Mouse (Mus musculus) E14TG2a.4 (cell line): Measurements from ENCODE around the gene Gm20696.

Experiments
- CTCF ChIP-seq: conservative IDR thresholded peaks from 2 replicates; pipeline ENCODE4 v1.5.1; 2014; ENCODE audit warnings: low read length
- NANOG ChIP-seq: IDR thresholded peaks from 2 replicates; pipeline ENCODE4 v1.6.1; 2014; ENCODE audit warnings: borderline replicate concordance, low read length, mixed read lengths
- POU5F1 ChIP-seq: IDR thresholded peaks from 2 replicates; pipeline ENCODE4 v1.6.1; 2014; ENCODE audit warnings: low read length, borderline replicate concordance

DNA sequence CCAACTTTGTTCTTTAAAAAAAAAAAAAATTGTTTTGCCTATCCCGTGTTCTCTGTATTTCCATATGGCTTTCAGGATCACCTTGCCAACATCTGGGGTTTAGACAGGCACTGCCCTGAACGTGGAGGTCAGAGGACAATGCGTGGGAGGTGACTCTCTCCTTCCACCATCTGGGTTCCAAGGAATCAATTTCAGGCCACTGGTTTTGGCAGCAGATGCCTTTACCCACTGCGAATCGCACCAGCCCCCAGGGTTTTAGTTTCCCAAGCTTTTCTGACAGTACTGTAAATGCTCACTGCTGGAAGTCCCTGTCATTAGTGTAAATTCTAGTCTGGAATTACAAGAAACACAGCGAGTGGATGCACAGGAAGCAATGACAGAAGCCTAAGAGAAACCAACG is 185.0 kb downstream of the Gm20696 start:
- TF ChIP-seq CTCF (no peak), POU5F1 (no peak), NANOG (no peak)
